Mouse (Mus musculus): ENCODE data around the gene Shroom3.

DNA sequence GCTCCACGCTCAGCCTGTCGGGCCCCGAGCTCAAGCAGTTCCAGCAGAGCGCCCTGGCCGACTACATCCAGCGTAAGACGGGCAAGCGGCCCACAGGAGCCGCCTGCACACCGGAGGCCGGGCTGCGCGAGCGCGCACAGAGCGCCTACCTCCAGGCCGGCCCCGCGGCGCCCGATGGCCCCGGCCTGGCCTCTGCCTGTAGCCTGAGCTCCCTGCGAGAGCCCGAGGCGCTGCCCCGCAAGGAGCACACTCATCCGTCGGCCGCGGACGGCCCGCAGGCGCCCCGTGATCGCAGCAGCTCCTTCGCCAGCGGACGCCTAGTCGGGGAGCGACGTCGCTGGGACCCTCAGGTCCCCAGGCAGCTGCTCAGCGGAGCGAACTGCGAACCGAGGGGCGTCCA, 259.3 kb downstream of the Shroom3 start:
- no peak for TF ChIP-seq CTCF (conservative IDR thresholded peaks at IDR 0.05 in 1 of 2, IDR thresholded peaks at IDR 0.05 in 1 of 2; ENCODE audit: low read depth in 2 of 2, low read length in 2 of 2)
- no peak for TF ChIP-seq POLR2AphosphoS2 (IDR thresholded peaks at IDR 0.05; ENCODE audit: low read depth, low read length)
- TF ChIP-seq POLR2A (IDR thresholded peaks at IDR 0.05; ENCODE audit: low read depth, low read length), result no peak
- TF ChIP-seq NRF1 (IDR thresholded peaks at IDR 0.05; ENCODE audit: low read depth, low read length), result no peak
- no peak for TF ChIP-seq E2F4 (IDR thresholded peaks at IDR 0.05; ENCODE audit: insufficient replicate concordance, low read depth, low read length)
- no peak for TF ChIP-seq CHD2 (IDR thresholded peaks at IDR 0.05; ENCODE audit: low read length)
- no peak for TF ChIP-seq NELFE (IDR thresholded peaks at IDR 0.05; ENCODE audit: low read depth, low read length)
- TF ChIP-seq UBTF (IDR thresholded peaks at IDR 0.05; ENCODE audit: low read depth, low read length), result no peak
- no peak for TF ChIP-seq ZMIZ1 (IDR thresholded peaks at IDR 0.05; ENCODE audit: low read depth, low read length)
- no peak for TF ChIP-seq GABPA (IDR thresholded peaks at IDR 0.05; ENCODE audit: insufficient replicate concordance, low read depth, low read length)
- TF ChIP-seq HCFC1 (IDR thresholded peaks at IDR 0.05; ENCODE audit: low read depth, low read length), result no peak
- TF ChIP-seq RAD21 (IDR thresholded peaks at IDR 0.05; ENCODE audit: low read depth, low read length), result no peak
- TF ChIP-seq KAT2A (IDR thresholded peaks at IDR 0.05; ENCODE audit: insufficient replicate concordance, low read length), result no peak
